Mouse (Mus musculus): ENCODE results near the gene Abi2. TPM values are rescaled to one million over a fixed set of nuclear protein-coding genes. Genes with fewer than 3 reads are reported as not detected.

The Abi2 gene
- total RNA-seq, 4 experiments from 2014 or later, result 28.5 to 49.7 (median 42.4) TPM

DNA sequence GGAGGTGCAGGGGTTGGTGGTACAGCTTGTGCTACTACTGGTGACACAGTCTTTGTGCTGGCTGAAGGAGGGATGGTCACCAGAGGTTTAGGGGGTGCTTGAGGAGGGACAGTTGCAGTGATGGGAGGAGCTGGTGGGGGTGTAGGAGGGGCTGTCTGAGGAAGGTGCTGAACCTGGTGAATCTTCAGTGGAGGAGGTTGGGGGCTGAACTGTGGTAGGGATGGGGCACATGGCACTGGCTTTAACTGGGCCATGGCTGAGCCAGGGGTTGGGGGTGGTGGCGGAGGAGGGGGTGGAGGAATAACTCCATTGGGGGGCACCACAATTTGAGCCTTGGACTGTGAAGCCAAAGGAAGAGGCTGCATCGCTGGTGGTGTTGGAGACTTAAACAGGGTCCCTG, 80.2 kb downstream of the Abi2 start:
- DNase-seq, result no peak

DNA sequence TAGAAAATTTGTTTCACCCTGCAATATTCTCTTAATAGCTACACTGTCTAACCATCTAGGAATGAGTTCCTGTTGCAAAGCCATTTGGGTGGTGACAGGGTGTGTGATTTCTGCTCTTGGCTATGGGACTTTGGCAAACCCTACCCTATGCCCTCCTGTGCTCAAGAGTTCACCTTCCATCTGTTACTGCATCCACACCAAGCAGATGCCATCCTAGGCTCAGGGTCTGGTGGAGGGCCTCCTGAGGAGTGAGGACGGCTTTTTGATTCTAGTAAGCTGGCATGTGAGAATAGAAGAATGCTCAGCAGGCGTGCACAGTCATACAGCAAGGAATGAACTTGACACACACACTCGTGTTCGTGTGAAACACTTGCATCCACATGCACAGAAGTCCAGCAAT, 81.1 kb downstream of the Abi2 start:
- DNase-seq, result no peak

GRCm38 (mm10) chr1:60492404-60492803, 83.0 kb downstream of the Abi2 start:
- DNase-seq, result no peak

DNA sequence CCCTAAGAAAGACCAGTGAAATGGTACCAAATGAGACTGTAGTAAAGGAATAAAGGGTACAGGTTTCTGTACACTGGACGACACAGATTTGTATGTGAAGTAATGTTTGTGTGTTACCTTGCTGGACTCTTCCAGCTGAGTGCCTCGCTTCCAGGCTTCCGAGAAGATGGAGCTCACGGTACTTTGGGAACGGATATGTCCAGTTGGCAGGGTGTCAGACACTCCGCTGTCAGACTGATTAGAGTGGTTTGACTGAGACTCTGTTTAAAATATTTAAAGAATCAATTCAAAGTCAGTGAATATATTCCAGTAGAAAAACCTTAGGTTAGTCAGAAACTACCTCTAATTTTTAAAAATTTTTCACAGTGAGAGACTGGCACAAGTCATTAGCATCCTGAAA, 84.0 kb downstream of the Abi2 start:
- no peak for DNase-seq

- no peak for DNase-seq
These were observed 94.0 kb downstream of the Abi2 start for GRCm38 (mm10) chr1:60503456-60503855.

DNA sequence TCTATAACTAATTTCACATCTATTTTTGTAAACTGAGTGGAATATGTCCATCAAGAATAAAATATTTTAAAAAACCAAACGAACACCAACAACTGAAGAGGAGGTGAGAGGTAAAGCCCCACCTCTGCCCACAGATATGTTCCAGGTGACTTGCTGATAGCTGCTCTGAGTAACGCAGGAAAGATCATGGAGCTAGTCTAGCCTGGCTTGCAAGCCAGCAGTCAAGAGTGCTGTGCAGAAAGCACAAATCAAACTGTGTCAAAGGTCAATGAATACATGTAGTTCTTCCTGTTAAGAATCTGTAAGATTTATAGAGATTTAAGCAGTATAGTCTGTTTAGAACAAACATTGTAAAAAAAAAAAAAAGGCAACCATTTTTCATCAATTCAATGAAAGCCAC, 101.2 kb downstream of the Abi2 start:
- DNase-seq, result no peak

- DNase-seq, result no peak
These were observed 120.7 kb downstream of the Abi2 start for GRCm38 (mm10) chr1:60530107-60530506.

DNA sequence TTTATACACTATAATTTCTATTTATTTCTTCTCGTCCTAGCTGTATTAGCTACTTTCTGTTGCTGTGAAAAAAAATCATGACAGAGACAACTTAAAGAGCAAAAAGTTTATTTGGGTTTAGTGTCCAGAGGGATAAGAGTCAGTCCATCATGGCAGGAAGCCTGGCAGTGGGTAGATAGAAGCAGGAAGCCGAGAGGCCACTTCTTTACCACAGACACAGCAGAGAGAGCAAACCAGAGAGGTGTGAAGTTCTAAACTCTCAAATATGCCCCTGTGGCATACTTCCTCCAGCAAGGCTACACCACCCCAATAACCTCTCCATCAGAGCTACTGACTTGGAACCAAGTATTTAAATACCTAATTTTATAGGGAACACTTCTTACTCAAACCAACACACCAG, 121.2 kb downstream of the Abi2 start:
- no peak for DNase-seq

Other genes with a start within 250 kb of the Abi2 start
- gene Nbeal1, start 229.0 kb upstream of the Abi2 start, total RNA-seq (2022), result 10 to 100 TPM; 64.5 to 93.8 (median 75.0) TPM
- gene Cyp20a1, start 66.3 kb upstream of the Abi2 start, total RNA-seq (2022), result 10 to 100 TPM; 33.7 to 39.6 (median 37.1) TPM
- 100 to 1,000 TPM in 3 of 4 experiments, 10 to 100 TPM in 1; 71.6 to 273 (median 178) TPM for gene Raph1, start 157.5 kb downstream of the Abi2 start, total RNA-seq (2022)